Mouse (Mus musculus) embryonic fibroblast, embryonic 13.5 days (primary cell): Measurements from ENCODE around the gene Hist1h4i.

Experiments
- CTCF ChIP-seq: IDR thresholded peaks from 2 replicates; pipeline ENCODE4 v1.5.1; 2011; ENCODE audit warnings: mild to moderate bottlenecking, control low read depth, low read length, moderate library complexity, borderline replicate concordance; ENCODE audit not compliant: insufficient read depth
- POLR2A ChIP-seq: IDR thresholded peaks from 2 replicates; pipeline ENCODE4 v1.6.1; 2011; ENCODE audit warnings: low read depth, mild to moderate bottlenecking, control low read depth, low read length, moderate library complexity

DNA sequence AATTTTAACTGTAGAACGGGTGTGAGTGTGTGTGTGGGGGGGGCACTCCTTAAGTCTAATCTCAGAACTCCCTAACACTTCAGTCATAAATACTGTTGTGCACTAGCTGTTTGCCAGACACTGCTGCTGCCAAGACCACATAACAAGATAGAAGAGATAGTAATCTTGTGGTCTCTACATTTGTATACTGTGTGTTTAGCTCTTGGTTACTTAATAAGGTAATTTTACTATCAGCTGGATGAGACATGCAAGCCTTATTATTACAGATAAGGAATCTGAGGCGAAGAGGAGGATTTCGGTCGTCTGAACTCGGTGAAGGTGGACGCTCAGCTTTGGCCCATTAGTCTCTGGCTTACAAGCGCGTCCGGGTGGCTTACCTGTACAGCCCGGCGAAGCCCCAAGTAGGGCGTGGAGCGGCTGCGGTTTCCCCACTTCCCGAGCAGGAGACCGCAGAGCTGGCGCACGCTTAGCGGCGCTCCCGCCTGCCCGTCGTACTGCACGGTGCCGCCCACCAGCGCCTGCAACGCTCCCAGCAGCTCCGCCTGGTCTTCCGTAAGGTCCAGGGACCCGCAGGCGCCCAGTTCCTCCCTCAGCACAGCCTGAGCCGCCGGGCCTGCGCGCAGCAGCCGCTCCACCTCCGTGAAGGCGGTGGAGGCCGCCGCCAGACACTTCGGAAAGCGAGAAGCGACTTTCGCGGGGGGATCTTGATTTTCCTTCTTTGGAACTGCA lies 35.4 kb downstream of the Hist1h4i start:
- TF ChIP-seq CTCF (no peak), POLR2A (no peak)
